In the genomic region with DNA sequence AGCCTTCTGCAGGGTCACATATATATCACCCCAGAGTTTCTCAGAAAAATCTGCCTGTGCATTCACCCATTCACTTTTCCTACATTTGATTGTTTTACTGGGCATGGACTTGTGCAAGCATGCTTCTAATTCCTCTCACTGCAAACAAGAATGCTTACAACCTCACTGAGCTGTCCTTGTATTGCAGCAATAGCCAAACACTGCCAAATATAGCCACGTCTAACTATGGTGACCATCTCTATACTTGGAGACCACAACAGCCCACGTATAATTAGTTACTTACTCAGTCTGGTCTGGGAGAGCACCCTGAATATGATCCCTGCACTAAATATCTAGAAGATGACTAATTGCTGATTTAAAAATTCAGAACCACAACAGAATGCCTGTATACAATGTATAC, we compare ENCODE assay signal across 21 mouse cellular contexts. TPM values are rescaled to one million over a fixed set of nuclear protein-coding genes. Genes with fewer than 3 reads are reported as not detected.
DNase-seq lines count a peak whose midpoint lies in the region; ATAC-seq and TF ChIP-seq lines count a peak whose summit lies in the region.
"Had no signal": no experiment of that assay in that cellular context is flagged by ENCODE, and none has a peak within 500 bp of the region (broad histone marks: within the 10 kb centered on the region; RNA-seq: fewer than 3 reads in every experiment).

No protein-coding gene starts in this region.

- no peak overlapping the region for H3K4me2 ChIP-seq in heart, embryonic 14.5 days (ENCODE audit: low read length)
- H3K4me2 ChIP-seq: embryonic facial prominence, embryonic 12.5 days; forebrain, embryonic 13.5 days; hindbrain, embryonic 13.5 days had no signal

- no peak overlapping the region for H3K4me3 ChIP-seq in heart, embryonic 10.5 days
- H3K4me3 ChIP-seq in heart, embryonic 14.5 days (ENCODE audit: control insufficient read depth in 1 of 2, insufficient read depth in 1 of 2, low read depth in 1 of 2, low read length in 2 of 2): no peak overlapping the region
- H3K4me3 ChIP-seq: embryonic facial prominence, embryonic 12.5 days; forebrain, embryonic 13.5 days; hindbrain, embryonic 13.5 days had no signal

- 53% methylated on average over 2 of the region's 2 CpGs for WGBS in heart, embryonic 10.5 days
- 38% methylated on average over 2 of the region's 2 CpGs for WGBS in heart, embryonic 14.5 days

- in situ Hi-C loops in Patski (cut with MboI; ENCODE audit: low pct_unique_long_range_greater_than_20kb): loop anchor here (25.0 kb wide), 1 partner anchor 719 kb away; the partner anchor contains the start of gene Ric1

- DNase-seq in heart, embryonic 10.5 days (ENCODE audit: low spot score): no peak
- no peak for DNase-seq in heart, postnatal 25 days (ENCODE audit: low spot score)
- no peak for DNase-seq in heart, postnatal 14 days
- DNase-seq in 3T3-L1 (ENCODE audit: low read depth, low spot score) (peak; percentile 24), Patski (ENCODE audit: low read depth, low spot score) (peak; percentile 19)
- no peak for DNase-seq in layer of hippocampus, adult 9-11 months
- DNase-seq: adrenal gland, postnatal 10 days; cerebellum, adult 11 months; cerebellum, adult 8-10 months; cerebellum, postnatal 14 days; forebrain, postnatal 0 days; gastrocnemius, postnatal 14 days; kidney, adult 11 months; kidney, adult 9 months had no signal

- POLR2A ChIA-PET in Patski (lab: Charles Lee): no interaction called here

- no peak overlapping the region for H3K9ac ChIP-seq in heart, embryonic 14.5 days (ENCODE audit: low read length)
- H3K9ac ChIP-seq: embryonic facial prominence, embryonic 12.5 days; forebrain, embryonic 13.5 days; forebrain, postnatal 0 days; hindbrain, embryonic 13.5 days had no signal

- no peak for TF ChIP-seq CTCF in Patski (IDR thresholded peaks at IDR 0.05)

- no peaks in the 10 kb centered on the region for H3K9me3 ChIP-seq in heart, embryonic 10.5 days
- H3K9me3 ChIP-seq in heart, embryonic 14.5 days (ENCODE audit: control insufficient read depth, low read length): no peaks in the 10 kb centered on the region
- H3K9me3 ChIP-seq: embryonic facial prominence, embryonic 12.5 days; forebrain, embryonic 13.5 days; hindbrain, embryonic 13.5 days had no signal

- CTCF ChIA-PET in Patski (lab: Charles Lee): interaction anchor here (1.2 kb wide), 1 partner anchor 23 kb away, joined by 3 read pairs; no protein-coding TSS in a partner anchor

- 0 out of 2 replicates have a peak, but pooled peaks cover 9% of the 10 kb centered on the region for H3K4me1 ChIP-seq in heart, embryonic 10.5 days
- H3K4me1 ChIP-seq in heart, embryonic 14.5 days (ENCODE audit: control insufficient read depth in 2 of 2, insufficient read depth in 2 of 2, low read length in 2 of 2): peaks cover 0 to 11% of the 10 kb centered on the region in 2 experiments; a peak in 2 of 4 replicates
- H3K4me1 ChIP-seq: embryonic facial prominence, embryonic 12.5 days; hindbrain, embryonic 13.5 days had no signal

- ATAC-seq in heart, embryonic 14.5 days (ENCODE audit: insufficient number of reproducible peaks, insufficient read depth, low FRiP score, low read depth): peak; percentile 54; the same call in 1 of the 2 replicates
- ATAC-seq in Patski: peak; percentile 85
- ATAC-seq in erythroblast, adult 5-6 weeks (replicated peaks; ENCODE audit: low FRiP score, poor library complexity, severe bottlenecking): no peak
- ATAC-seq: forebrain, embryonic 13.5 days; forebrain, postnatal 0 days; hindbrain, postnatal 0 days had no signal

- no peaks in the 10 kb centered on the region for H3K27me3 ChIP-seq in heart, embryonic 10.5 days (ENCODE audit: insufficient read depth, poor library complexity, severe bottlenecking)
- H3K27me3 ChIP-seq in heart, embryonic 14.5 days (ENCODE audit: control insufficient read depth, insufficient read depth, low read length): no peaks in the 10 kb centered on the region
- H3K27me3 ChIP-seq in Patski: peaks cover 6% of the 10 kb centered on the region
- H3K27me3 ChIP-seq: CH12.LX; embryonic facial prominence, embryonic 12.5 days; forebrain, embryonic 13.5 days; hindbrain, embryonic 13.5 days had no signal

- H3K27ac ChIP-seq in heart, embryonic 10.5 days: peak overlapping the region; percentile 42; the same call in 1 of the 2 replicates
- peak overlapping the region; percentile 55 to 73 for H3K27ac ChIP-seq in heart, embryonic 14.5 days (replicated peaks in 1 of 2; ENCODE audit: control insufficient read depth in 1 of 2, insufficient read depth in 1 of 2, low read depth in 2 of 2, low read length in 2 of 2)
- H3K27ac ChIP-seq: embryonic facial prominence, embryonic 12.5 days; forebrain, embryonic 13.5 days; hindbrain, embryonic 13.5 days; hindbrain, postnatal 0 days had no signal

- H3K36me3 ChIP-seq in heart, embryonic 10.5 days: no peaks in the 10 kb centered on the region
- H3K36me3 ChIP-seq in heart, embryonic 14.5 days (ENCODE audit: control insufficient read depth, insufficient read depth, low read length): no peaks in the 10 kb centered on the region
- H3K36me3 ChIP-seq: embryonic facial prominence, embryonic 12.5 days; hindbrain, embryonic 13.5 days had no signal

- intact Hi-C loops in heart, postnatal 25 days (cut with DNase I): no loop called here
- intact Hi-C loops in heart, postnatal 14 days (cut with DNase I): no loop called here

RNA-seq across cellular contexts. Expression of gene Slc1a1, which starts 41.5 kb away (rescaled TPM):
- 0.35 and 1.6 TPM in 2 replicates for polyA plus RNA-seq in heart, embryonic 10.5 days (2016; fragmentation: Nextera tagmentation; extraction: Ambion mirVana)
- 1 to 10 TPM in 1 of 2 experiments, under 1 TPM in 1; 0.87 to 1.0 TPM for total RNA-seq in heart, postnatal 25 days (2021)
- 2.6 and 3.1 TPM in 2 replicates for polyA plus RNA-seq in heart, embryonic 14.5 days (2014; fragmentation: Nextera tagmentation; extraction: Ambion mirVana)
- total RNA-seq in heart, postnatal 14 days (2021): under 1 TPM; 0.55 to 0.73 TPM
- polyA plus RNA-seq in Patski (2021): 0.91 TPM
- not detected in 2 replicates for total RNA-seq in erythroblast, adult 5-6 weeks (2015; ENCODE audit: low replicate concordance)
- 0.26 TPM in 1 of 2 replicates, not detected in the other for total RNA-seq in erythroblast, adult 5-6 weeks (2017; ENCODE audit: low replicate concordance)

Comparison
In these comparisons a context has a peak if more than half of its experiments do, and no peak if none do; other contexts are left out.
1. DNase-seq: peak in 3T3-L1 (single experiment) and Patski (single experiment); none in heart, embryonic 10.5 days (single experiment), heart, postnatal 25 days (single experiment), heart, postnatal 14 days (0 of 2) and layer of hippocampus, adult 9-11 months (single experiment).